Mouse (Mus musculus) cerebellum, adult 9-11 months (tissue): ENCODE measurements around the gene Fam205a2.
"Not testable (repeated sequence)": the region's sequence is repeated elsewhere in the genome, so short reads cannot be mapped to it uniquely, and the experiment has no call there.

ENCODE experiments used
- DNase-seq: peaks from one replicate; pipeline ENCODE4 v3.0.0; 2022

Gene Fam205a2

GRCm38 (mm10) chr4:42528075-42528474 lies at the start of gene Fam205a2:
Fam205a2 (minus strand) TSS chr4:42528175.
- DNase-seq = not testable (repeated sequence)
